Mouse (Mus musculus) layer of hippocampus, adult 2 months (tissue): ENCODE results near the gene Tmem223. TPM values are rescaled to one million over a fixed set of nuclear protein-coding genes. Genes with fewer than 3 reads are reported as not detected.
"Not testable (repeated sequence)": the region's sequence is repeated elsewhere in the genome, so short reads cannot be mapped to it uniquely, and the experiment has no call there.

ENCODE experiments used
- DNase-seq, 2 experiments: peaks; one replicate each; pipeline ENCODE4 v3.0.0; 2022; ENCODE audit warnings: low spot score in 2 of 2
- H3K27ac ChIP-seq: fragments of 200-600 bp; 2 replicates; pipeline ENCODE4 v1.8.1; 2022
- H3K4me3 ChIP-seq: fragments of 200-600 bp; 2 replicates; pipeline ENCODE4 v1.8.1; 2022; ENCODE audit warnings: mild to moderate bottlenecking
- CTCF ChIP-seq: fragments of 200-600 bp; conservative IDR thresholded peaks from 2 replicates; pipeline ENCODE4 v1.8.1; 2022; ENCODE audit warnings: antibody characterized with exemption, mild to moderate bottlenecking, moderate library complexity
- long read RNA-seq, 2 experiments: library from polyadenylated mRNA; stranded (forward); transcript quantifications; one replicate each; pipeline ENCODE4 v2.0.0; 2021; ENCODE audit warnings: borderline mapping rate in 2 of 2
- total RNA-seq, 2 experiments: library from RNA; stranded (reverse); gene quantifications; 2 replicates each; pipeline ENCODE4 v1.2.3; 2021

Gene Tmem223
- total RNA-seq = 10 to 100 TPM; 75.4 to 82.7 TPM
- long read RNA-seq, experiment 1, transcript Tmem223-201 (2 exons, 748 nt) = major isoform, 44 of 48 reads
- long read RNA-seq, experiment 1, partial matches to known transcripts = 0 of 48 reads
- long read RNA-seq, experiment 1, other reads (novel, unspliced or antisense) = 4 of 48 reads
- long read RNA-seq, experiment 2, transcript Tmem223-201 (2 exons, 748 nt) = major isoform, 90 of 92 reads
- long read RNA-seq, experiment 2, partial matches to known transcripts = 1 of 92 reads
- long read RNA-seq, experiment 2, other reads (novel, unspliced or antisense) = 1 of 92 reads

DNA sequence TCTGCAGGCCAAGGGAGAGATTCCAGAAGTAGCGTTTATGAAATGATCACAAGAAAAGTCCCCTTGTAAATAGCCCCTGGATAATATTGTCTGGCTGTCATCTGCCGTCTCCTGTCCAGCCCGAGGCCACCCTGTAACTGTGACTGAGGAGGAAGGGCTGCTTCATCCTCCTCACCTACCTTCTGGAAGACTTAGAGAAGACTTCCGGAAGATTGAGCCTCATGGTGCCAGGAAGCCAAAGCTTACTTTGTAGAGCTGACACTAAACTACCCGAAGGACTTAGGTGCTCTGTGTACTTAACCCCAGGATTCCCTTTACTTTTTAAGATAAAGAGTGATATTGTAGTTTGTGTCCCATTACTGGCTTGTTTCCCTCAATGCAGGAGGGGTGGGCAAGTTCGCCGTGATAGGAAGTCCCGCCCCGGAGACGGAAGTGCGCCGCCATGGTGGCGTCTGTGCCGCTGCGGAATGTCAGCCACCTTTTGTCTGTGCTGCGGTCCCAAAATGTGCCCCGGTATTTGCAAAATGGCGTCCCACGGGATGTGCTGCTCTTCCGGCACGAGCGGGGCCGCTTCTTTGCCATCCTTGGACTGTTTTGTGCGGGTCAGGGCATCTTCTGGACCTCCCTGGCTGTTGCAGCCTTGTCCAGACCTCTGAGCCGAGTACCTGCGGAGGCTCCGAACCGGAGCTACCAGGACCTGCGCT, at the start of gene Tmem223:
Gene Tmem223, plus strand, starts transcription at position 430 of the 704 bp plus-strand sequence.
- Histone ChIP-seq H3K4me3 (peak within 1 kb of the TSS; percentile 97), H3K27ac (peak within 1 kb of the TSS; percentile 96)
- peak; percentile 86 to 87 for DNase-seq
- TF ChIP-seq CTCF = peak; percentile 45

DNA sequence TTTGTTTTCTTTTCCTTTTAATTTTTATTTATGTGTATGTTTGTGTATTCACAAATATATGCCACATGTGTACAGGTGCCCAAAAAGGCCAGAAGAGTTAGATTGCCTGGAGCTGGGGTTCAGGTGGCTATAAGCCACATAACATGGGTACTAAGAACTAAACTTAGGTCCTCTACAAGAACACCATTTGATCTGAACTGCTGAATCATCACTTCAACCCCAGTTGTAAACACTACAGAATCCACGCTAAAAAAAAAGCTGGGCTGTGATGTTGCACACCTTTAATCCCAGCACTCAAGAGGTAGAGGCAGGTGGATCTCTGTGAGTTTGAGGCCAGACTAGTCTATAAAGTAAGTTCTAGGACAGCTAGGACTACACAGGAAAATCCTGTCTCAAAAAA, 49.4 kb upstream of the Tmem223 start:
- no peak overlapping the region for H3K27ac ChIP-seq
- H3K4me3 ChIP-seq = peak overlapping the region; percentile 71; the same call in 1 of the 2 replicates
- no peak for DNase-seq
- no peak for TF ChIP-seq CTCF

DNA sequence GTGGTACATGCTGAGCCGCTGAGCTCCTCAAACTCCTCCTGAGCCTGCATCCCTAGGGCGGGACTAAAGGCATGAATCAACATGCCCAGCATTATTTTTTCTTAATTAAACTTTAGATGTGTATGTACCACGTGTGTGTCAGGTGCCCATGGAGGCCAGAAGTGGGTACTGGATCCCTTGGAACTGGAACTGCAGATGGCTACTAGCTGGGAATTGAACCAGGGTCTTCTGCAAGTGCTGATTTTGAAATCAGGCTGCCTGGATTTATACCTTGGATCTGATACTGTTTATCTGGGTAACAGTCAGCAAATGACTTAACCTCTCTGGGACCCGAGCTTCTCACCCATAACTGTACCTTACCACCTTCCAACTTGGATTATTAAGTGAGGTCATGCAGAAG, 48.8 kb upstream of the Tmem223 start:
- Histone ChIP-seq H3K4me3 (peak overlapping the region; percentile 71), H3K27ac (peak overlapping the region; percentile 96)
- TF ChIP-seq CTCF = no peak
- DNase-seq = no peak

DNA sequence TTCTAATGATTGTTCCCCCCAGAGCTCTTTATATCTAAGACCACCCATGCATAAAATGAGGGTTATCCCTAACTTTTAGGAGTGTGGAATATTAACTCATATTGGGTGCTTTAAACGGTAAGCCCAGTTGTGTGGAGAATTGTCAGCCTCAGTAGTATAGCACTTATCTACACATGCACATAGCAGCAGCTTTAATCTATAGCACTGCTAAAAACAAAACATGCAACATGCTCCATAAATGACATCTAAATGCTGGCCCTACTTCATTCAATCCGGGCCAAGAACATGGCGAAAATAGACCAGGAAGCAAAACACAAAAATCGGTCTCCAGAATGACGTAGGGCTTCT, 48.3 kb upstream of the Tmem223 start:
- DNase-seq = no peak
- Histone ChIP-seq H3K27ac (peak overlapping the region; percentile 96), H3K4me3 (peak overlapping the region; percentile 71)
- TF ChIP-seq CTCF = no peak

DNA sequence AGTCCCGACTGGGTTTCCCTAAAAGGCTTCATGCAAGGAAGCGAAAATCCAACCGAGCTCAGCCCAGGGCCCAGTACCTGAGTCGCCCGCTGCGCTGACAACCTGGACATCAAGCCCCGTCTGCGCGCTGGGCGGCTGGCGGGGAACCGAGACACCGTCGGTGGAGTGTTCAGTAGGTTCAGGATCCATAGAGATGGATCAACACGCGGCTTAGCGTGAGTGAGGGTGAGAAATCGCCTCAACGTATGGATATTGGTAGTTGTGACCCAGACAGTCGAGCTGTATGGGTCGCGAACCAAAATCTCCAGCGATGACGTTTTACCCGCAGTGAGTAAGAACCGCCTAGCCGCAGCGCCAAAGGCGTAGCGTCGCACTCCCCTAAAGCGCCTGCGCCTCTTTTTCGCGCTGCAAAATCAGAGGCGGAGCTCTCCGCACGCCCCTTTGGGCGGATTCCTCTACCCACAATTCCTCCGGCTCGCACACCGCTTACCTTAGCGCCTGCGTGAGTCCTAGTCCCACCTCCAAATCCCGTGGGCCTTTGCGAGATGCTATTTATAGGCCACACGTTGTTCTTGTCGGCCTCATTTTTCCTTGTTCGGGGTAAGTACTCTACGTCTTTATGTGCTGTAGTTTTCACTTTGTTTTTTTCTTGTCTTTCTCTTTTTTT, 47.8 kb upstream of the Tmem223 start, which contains the start of gene Slc3a2:
Gene Slc3a2, minus strand, starts transcription at position 463 of the 667 bp plus-strand sequence.
- peak; percentile 32 for TF ChIP-seq CTCF
- H3K4me3 ChIP-seq = peak within 1 kb of the TSS; percentile 71
- H3K27ac ChIP-seq = peak within 1 kb of the TSS; percentile 96
- peak; percentile 96 to 98 for DNase-seq

DNA sequence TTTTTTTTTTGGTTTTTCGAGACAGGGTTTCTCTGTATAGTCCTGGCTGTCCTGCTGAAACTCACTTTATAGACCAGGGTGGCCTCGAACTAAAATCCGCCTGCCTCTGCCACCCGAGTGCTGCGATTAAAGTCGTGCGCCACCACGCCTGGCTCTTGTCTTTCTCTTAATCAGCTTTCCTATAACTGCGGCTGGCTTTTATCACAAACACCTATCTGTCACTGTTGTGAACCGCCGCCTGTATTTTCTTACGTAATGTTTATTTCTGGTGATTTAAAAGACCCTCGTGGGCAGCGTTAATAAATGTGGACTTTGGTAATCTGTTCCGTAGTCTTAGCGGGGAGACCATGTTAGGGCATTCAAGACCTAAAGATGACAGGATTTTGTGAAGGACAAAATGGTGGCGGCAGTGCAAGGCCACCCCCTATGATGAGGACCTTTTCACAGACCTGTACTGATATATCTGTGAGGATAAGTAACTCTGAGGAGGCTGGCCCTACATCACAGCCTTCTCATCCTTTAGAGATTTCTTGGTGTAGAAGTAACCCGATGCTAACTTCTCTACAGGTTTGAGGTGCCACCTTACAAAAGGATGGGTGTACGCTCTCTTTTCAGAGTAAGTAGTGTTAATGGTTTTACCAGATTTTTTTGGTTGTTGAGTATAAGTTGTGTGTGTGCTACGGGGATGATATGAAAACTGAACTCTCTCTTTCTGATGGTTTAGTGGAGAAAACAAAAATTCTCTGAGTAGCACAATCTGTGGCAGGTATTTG, 47.0 kb upstream of the Tmem223 start:
- Histone ChIP-seq H3K4me3 (peak overlapping the region; percentile 71), H3K27ac (peak overlapping the region; percentile 96)
- TF ChIP-seq CTCF = no peak
- DNase-seq = no peak

DNA sequence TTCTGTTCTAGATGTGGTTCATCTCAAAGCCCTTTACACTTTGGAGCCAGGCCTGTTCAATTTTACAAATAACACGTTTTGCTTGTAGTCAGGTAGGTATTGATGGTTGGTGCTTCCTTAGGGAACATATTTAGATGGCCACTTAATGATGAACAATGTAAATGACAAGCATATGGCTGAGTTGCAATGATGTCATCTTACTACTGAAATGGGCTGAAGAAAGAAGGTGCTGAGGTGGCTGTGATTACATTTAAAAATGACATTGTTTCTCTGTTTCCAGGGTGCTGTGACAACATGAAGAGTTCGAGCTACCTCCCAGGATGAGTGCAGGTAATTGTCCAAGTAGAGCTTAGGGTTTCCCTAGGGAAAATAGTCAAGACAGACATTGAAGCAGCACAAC, 46.4 kb upstream of the Tmem223 start:
- DNase-seq = no peak
- TF ChIP-seq CTCF = no peak
- no peak overlapping the region; the same call in 1 of the 2 replicates for H3K27ac ChIP-seq
- H3K4me3 ChIP-seq = peak overlapping the region; percentile 71

DNA sequence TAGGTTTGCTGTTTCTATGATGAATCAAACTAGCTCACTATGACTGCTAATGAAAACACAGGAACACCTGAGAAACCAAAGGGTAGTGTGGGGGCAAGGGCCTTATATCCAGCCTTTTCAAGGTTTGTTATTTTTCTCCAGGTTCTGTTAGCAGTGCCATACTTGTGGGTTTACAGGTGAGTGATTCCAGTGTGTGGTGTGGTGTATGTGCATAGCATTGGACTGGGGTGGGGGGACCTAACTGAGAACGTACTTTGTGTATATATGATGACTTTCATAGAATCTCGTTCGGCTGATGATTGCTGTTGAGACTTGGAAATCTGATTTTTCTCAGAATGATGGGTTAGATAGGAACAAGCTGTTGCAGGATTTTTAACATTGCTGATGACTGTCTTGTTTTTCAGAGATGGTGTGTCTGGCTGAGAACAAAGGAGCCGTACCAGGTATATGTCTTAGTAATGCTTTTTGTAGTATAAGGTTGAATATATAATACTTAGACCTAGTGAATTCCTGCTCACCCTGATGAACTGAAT, 45.6 kb upstream of the Tmem223 start:
- Histone ChIP-seq H3K4me3 (no peak overlapping the region), H3K27ac (no peak overlapping the region)
- no peak for TF ChIP-seq CTCF
- no peak for DNase-seq

DNA sequence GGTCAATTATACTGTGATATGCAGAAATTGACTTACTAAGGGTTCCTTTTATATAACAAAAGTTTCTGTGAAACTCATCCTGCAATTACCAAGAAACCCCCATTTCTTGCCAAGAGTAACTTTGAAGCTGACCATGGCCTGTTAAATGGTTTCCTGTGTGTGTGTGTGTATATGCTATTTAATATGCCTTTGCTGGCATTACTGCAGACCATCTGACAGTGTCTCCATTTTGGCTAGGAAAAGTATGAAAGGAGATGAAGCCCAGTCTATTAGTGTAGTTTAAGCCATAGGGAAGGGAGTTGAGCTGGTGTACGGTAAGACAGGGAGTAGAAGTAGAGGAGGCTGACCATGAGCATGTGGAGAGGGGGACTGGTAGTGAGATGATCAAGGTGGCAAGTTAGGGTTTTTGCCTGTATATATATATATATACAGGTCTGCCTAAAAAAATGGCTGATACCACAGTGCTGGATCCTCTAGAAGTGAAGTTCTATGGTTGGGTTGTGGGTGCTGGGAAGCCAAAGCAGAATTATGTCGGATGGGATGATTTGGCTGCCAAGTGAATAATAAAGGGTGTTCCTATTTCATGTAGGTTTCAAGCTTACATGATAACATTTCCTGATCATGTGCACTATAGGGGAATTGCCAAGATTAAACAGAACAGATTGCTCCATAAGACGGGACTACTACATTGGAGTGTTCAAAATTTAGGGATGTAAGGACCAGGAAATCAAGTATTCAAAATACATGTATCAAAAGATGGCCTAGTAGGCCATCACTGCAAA, 44.0 kb upstream of the Tmem223 start:
- no peak overlapping the region for H3K27ac ChIP-seq

DNA sequence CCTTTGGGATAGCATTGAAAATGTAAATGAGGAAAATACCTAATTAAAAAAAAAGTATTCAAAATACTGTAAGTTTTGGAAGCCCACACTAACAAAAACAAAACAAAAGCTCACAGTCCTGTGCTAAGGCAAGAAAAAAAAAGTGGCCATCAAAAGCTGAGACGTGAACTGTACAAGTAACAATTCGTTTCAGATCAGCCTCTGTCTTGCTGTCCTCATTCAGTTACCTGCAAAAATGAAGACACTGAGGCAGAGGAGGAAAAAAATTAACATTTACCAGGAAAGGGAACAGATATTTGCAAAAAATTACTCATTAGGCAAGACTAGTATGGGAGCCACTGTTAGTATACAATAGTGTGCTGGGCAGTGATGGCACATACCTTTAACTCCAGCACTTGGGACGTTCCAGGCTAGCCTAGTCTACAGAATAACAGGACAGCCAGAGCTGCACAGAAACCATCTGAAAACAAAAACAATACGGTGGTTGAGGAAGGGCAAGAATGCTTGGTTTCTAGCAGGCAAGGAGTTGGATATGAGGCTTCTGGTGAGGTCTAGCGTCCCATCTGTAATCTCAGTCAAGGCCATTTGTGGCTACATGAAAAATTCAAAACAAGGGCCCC, 43.2 kb upstream of the Tmem223 start:
- DNase-seq = no peak
- Histone ChIP-seq H3K27ac (no peak overlapping the region), H3K4me3 (no peak overlapping the region)
- no peak for TF ChIP-seq CTCF

More for the DNA sequence above, 44.0 kb upstream of the Tmem223 start:
- no peak for DNase-seq
- H3K4me3 ChIP-seq = no peak overlapping the region
- no peak for TF ChIP-seq CTCF

DNA sequence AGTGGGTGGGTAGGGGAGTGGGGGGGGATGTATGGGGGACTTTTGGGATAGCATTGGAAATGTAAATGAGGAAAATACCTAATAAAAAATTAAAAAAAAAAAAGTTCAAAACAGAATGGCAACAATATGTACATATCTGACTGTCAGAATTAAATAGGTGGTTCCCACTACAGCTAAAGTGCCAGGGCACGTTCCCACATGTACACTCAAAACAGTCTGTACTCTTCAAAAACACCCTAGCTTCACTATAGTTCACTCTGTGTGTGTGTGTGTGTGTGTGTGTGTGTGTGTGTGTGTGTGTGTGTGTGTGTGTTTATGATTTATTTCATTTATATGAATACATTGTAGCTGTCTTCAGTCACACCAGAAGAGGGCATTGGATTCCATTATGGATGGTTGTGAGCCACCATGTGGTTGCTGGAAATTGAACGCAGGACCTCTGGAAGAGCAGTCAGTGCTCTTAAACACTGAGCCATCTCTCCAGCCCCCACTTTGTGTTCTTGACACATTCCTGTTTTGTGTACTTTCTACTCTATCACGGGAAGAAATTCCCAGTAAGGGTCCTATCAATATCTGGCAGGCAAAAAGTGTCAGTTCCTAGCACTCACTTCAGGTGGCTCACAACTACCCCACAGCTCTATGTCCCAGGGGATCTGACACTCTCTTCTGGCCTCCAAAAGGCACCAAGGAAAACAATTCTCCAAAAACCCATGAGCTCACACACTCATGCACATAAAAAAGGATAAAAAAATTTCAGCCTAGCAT, 42.3 kb upstream of the Tmem223 start:
- not testable (repeated sequence) for H3K4me3 ChIP-seq, DNase-seq, H3K27ac ChIP-seq
